In genomic region chr12:35419206-35419605, GRCm38 (mm10) we compare ENCODE assay signal across 27 mouse cellular contexts.
"Had no signal": no experiment of that assay in that cellular context is flagged by ENCODE, and none has a peak within 500 bp of the region (broad histone marks: within the 10 kb centered on the region; RNA-seq: fewer than 3 reads in every experiment).

No protein-coding gene starts in this region.

- H3K9me3 ChIP-seq: heart, embryonic 13.5 days; heart, embryonic 15.5 days; hindbrain, embryonic 13.5 days; hindbrain, embryonic 15.5 days; limb, embryonic 10.5 days; limb, embryonic 12.5 days; liver, embryonic 13.5 days; liver, embryonic 15.5 days had no signal

- H3K9ac ChIP-seq: heart, embryonic 13.5 days; heart, embryonic 15.5 days; hindbrain, embryonic 13.5 days; hindbrain, embryonic 15.5 days; limb, embryonic 12.5 days; liver, embryonic 13.5 days; liver, embryonic 15.5 days; liver, postnatal 0 days had no signal

- H3K4me2 ChIP-seq: heart, embryonic 11.5 days; heart, embryonic 13.5 days; heart, embryonic 15.5 days; hindbrain, embryonic 13.5 days; hindbrain, embryonic 15.5 days; limb, embryonic 12.5 days; liver, embryonic 11.5 days; liver, embryonic 13.5 days; liver, embryonic 15.5 days had no signal

- H3K4me1 ChIP-seq: heart, embryonic 13.5 days; heart, embryonic 15.5 days; hindbrain, embryonic 15.5 days; limb, embryonic 12.5 days; liver, embryonic 13.5 days; liver, embryonic 15.5 days had no signal

- H3K36me3 ChIP-seq: heart, embryonic 13.5 days; heart, embryonic 15.5 days; hindbrain, embryonic 13.5 days; hindbrain, embryonic 15.5 days; limb, embryonic 10.5 days; limb, embryonic 12.5 days; liver, embryonic 13.5 days; liver, embryonic 15.5 days had no signal

- H3K4me3 ChIP-seq: heart, embryonic 13.5 days; heart, embryonic 15.5 days; hindbrain, embryonic 13.5 days; hindbrain, embryonic 15.5 days; layer of hippocampus, adult 2 months; left cerebral cortex, adult 2 months; limb, embryonic 10.5 days; limb, embryonic 12.5 days; liver, embryonic 13.5 days; liver, embryonic 15.5 days had no signal

- H3K27me3 ChIP-seq: heart, embryonic 13.5 days; heart, embryonic 15.5 days; hindbrain, embryonic 13.5 days; hindbrain, embryonic 15.5 days; limb, embryonic 12.5 days; liver, embryonic 13.5 days; liver, embryonic 15.5 days had no signal

- ATAC-seq: hindbrain, postnatal 0 days; intestine, embryonic 16.5 days; liver, postnatal 0 days had no signal

- DNase-seq: gastrocnemius, postnatal 14 days; gastrocnemius, postnatal 36 days; heart, adult 18-20 months; heart, postnatal 14 days; heart, postnatal 36 days; kidney, adult 11 months; kidney, adult 2 months; kidney, adult 9 months; kidney, postnatal 10 days; kidney, postnatal 25 days; kidney, postnatal 4 days; liver; liver, embryonic 13.5 days; liver, postnatal 0 days had no signal

- H3K27ac ChIP-seq: heart, embryonic 13.5 days; heart, embryonic 15.5 days; hindbrain, embryonic 13.5 days; hindbrain, embryonic 15.5 days; hindbrain, postnatal 0 days; layer of hippocampus, adult 2 months; left cerebral cortex, adult 2 months; limb, embryonic 10.5 days; limb, embryonic 12.5 days; liver, embryonic 13.5 days; liver, embryonic 15.5 days had no signal
